Mouse (Mus musculus) cerebellum, adult 2 months (tissue): Measurements from ENCODE around the gene Rtcb. TPM values are rescaled to one million over a fixed set of nuclear protein-coding genes. Genes with fewer than 3 reads are reported as not detected.

Experiments used
- DNase-seq, 2 experiments: peaks; one replicate each; pipeline ENCODE4 v3.0.0; 2021
- H3K27ac ChIP-seq: fragments of 200-500 bp; 2 replicates; pipeline ENCODE4 v1.5.1; 2012; ENCODE audit warnings: low read length, control low read depth, inconsistent platforms; ENCODE audit not compliant: insufficient read depth
- H3K27me3 ChIP-seq: fragments of 200-500 bp; 2 replicates; pipeline ENCODE4 v1.6.1; 2012; ENCODE audit warnings: inconsistent platforms, mild to moderate bottlenecking, low read length, moderate library complexity; ENCODE audit not compliant: control insufficient read depth, insufficient read depth
- H3K4me1 ChIP-seq: fragments of 200-500 bp; 2 replicates; pipeline ENCODE4 v1.6.1; 2011; ENCODE audit warnings: low read length; ENCODE audit not compliant: control insufficient read depth, insufficient read depth
- H3K4me3 ChIP-seq: fragments of 200-500 bp; replicated peaks from 2 replicates; pipeline ENCODE3; 2011; ENCODE audit warnings: mild to moderate bottlenecking, low read depth, low read length, control low read depth; ENCODE audit not compliant: insufficient read depth
- CTCF ChIP-seq: fragments of 200-500 bp; IDR thresholded peaks from 2 replicates; pipeline ENCODE4 v1.5.1; 2011; ENCODE audit warnings: low read depth, mild to moderate bottlenecking, control low read depth, low read length, moderate library complexity, borderline replicate concordance; ENCODE audit not compliant: insufficient read depth
- POLR2A ChIP-seq: fragments of 200-500 bp; IDR thresholded peaks from 2 replicates; pipeline ENCODE4 v1.6.1; 2011; ENCODE audit warnings: low read length, control low read depth, borderline replicate concordance; ENCODE audit not compliant: insufficient read depth
- WGBS: fragments of 180-500 bp; shearing (Covaris S2); methylation state at CpG from one replicate; pipeline ENCODE4 v1.1.7; 2018; 5-methylcytosine and 5-hydroxymethylcytosine counted together
- polyA plus RNA-seq: library from polyadenylated mRNA; depleted of rRNA; stranded (reverse); fragments of >200 nt; gene quantifications from 2 replicates; pipeline ENCODE4 v1.2.3, GENCODE M21; 2012

Rtcb gene
- polyA plus RNA-seq, 1 experiment = 149 TPM

GRCm38 (mm10) chr10:85956871-85957419 lies 678 bp downstream of the Rtcb start:
- H3K4me3 ChIP-seq = peak overlapping the region; percentile 76
- 2% methylated on average over 20 of the region's 20 CpGs for WGBS
- peaks cover 8% of the 10 kb centered on the region for H3K4me1 ChIP-seq
- TF ChIP-seq CTCF (no peak), POLR2A (no peak)
- H3K27ac ChIP-seq = no peak overlapping the region
- H3K27me3 ChIP-seq = no peaks in the 10 kb centered on the region
- no peak for DNase-seq

GRCm38 (mm10) chr10:85954429-85954828 lies 3.2 kb downstream of the Rtcb start:
- TF ChIP-seq POLR2A = no peak
- TF ChIP-seq CTCF = no peak
- WGBS = 44% methylated on average over 2 of the region's 2 CpGs
- no peak overlapping the region for H3K4me3 ChIP-seq
- no peak for DNase-seq
- H3K27ac ChIP-seq = no peak overlapping the region
- H3K27me3 ChIP-seq = no peaks in the 10 kb centered on the region
- peaks cover 8% of the 10 kb centered on the region for H3K4me1 ChIP-seq

DNA sequence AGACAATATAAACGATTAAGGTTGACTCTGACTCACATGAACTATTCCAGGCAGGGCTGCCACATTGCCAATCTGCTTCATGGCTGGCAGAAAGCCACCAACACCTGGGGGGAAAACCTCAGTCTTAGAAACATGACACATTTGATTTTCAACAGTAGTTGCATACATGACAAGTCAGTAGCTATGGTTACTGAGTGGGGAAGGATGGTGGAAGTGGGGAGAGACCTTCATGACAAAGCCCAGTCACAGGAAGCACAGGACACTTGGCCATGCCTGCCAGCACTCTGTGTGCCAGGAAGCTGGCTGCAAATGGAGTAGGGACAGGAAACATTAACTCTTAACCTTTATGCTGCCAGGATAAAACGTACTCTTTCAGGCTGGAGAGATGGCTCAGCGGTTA lies 4.2 kb downstream of the Rtcb start:
- WGBS = 33% methylated on average over 3 of the region's 3 CpGs

GRCm38 (mm10) chr10:85951765-85952443 lies 5.7 kb downstream of the Rtcb start:
- Histone ChIP-seq H3K27me3 (no peaks in the 10 kb centered on the region), H3K4me3 (no peak overlapping the region), H3K4me1 (peaks cover 8% of the 10 kb centered on the region), H3K27ac (no peak overlapping the region)
- TF ChIP-seq CTCF (no peak), POLR2A (no peak)
- DNase-seq = no peak
- WGBS = 85% methylated on average over 6 of the region's 6 CpGs

More for the DNA sequence above, 4.2 kb downstream of the Rtcb start:
- no peak overlapping the region for H3K4me3 ChIP-seq
- H3K27ac ChIP-seq = no peak overlapping the region
- no peaks in the 10 kb centered on the region for H3K27me3 ChIP-seq
- peaks cover 8% of the 10 kb centered on the region for H3K4me1 ChIP-seq
- DNase-seq = no peak
- no peak for TF ChIP-seq CTCF
- TF ChIP-seq POLR2A = no peak

DNA sequence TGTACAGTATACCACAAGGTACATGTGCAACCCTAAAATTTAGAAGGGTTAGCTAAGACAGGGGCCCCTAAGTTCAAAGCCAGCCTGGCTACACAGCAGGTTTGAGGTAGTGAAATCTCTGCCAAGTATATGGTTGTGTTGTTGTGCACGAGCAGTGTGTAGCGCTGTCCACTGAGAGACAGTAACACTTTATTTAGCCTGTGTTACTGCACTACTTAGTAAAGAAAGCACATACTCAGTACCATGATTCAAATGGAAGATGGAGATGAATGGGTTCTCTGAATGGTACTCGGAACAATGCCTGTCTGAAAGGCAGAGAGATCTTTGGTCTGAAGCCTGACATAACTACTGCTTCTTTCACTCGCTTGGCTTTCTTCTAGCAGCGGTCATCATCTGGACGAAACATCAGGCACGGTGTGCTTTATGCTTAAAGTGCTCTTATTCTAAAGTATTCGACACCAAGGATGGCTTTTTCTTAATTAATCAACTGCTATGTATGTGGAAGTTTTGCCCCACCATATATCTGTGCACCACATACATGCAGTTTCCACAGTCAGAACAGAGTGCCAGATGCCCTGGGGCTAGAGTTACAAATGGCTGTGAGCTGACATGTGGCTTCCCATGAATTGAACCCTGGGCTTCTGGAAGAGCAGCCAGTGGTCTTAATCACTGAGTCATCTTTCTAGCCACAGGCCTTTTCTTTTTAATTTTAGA lies 9.0 kb downstream of the Rtcb start:
- 87% methylated on average over 8 of the region's 8 CpGs for WGBS
- H3K27me3 ChIP-seq = no peaks in the 10 kb centered on the region
- TF ChIP-seq POLR2A = no peak
- TF ChIP-seq CTCF = no peak
- no peak overlapping the region for H3K27ac ChIP-seq
- no peak for DNase-seq
- peaks cover 4% of the 10 kb centered on the region for H3K4me1 ChIP-seq
- no peak overlapping the region for H3K4me3 ChIP-seq

DNA sequence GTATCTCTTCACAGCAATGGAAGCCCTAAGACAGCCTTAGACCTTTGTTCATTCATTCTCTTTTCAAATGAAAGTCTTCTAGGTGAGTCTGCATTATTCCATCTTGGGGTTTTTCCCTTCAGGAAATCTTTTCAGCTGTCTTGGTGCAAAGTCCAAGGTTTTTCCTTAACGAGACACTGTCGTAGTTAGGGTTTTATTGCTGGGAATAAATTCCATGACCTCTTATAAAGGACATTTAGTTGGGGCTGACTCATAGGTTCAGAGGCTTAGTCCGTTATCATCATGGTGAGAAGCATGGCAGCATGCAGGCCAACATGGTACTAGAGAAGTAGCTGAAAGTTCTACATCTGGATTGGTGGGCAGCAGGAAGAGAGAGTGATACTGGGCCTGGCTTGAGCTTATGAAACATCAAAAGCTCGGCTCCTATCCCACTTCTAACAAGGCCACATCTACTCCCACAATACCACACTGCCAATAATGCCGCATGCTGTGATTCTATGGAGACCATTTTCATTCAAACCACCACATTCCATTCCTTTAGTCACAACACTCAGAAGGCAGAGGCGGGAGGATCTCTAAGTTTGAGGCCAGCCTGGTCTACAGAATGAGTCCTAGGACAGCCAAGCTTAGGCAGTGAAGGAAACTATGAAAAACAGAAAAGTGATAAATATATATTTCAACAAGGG lies 21.2 kb downstream of the Rtcb start:
- no peak overlapping the region for H3K27ac ChIP-seq
- no peak for DNase-seq
- WGBS = 96% methylated on average over 6 of the region's 6 CpGs
- no peaks in the 10 kb centered on the region for H3K4me1 ChIP-seq
- no peak overlapping the region for H3K4me3 ChIP-seq
- no peaks in the 10 kb centered on the region for H3K27me3 ChIP-seq
- TF ChIP-seq CTCF = no peak

GRCm38 (mm10) chr10:85929962-85930361 lies 27.7 kb downstream of the Rtcb start:
- TF ChIP-seq POLR2A = no peak
- TF ChIP-seq CTCF = no peak
- WGBS = 92% methylated on average over 11 of the region's 11 CpGs

DNA sequence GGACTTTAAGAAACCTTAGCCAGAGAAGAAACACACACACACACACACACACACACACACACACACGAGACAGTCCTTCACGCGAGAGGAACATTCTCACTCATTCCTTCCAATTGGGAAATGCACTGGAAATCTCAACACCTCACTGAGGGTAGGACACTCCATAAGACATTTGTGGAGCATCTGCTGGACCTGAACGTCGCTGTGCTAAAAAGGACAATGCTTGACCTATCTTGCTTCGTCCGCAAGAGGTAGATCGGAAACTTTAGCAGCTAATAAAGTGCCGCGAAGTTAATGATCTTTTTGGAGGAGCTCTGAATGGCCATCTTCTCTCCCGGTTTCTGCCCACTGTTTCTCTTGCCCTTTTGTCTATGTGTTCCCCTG lies 28.4 kb downstream of the Rtcb start:
- peak; percentile 16 to 33 for DNase-seq
- Histone ChIP-seq H3K27me3 (no peaks in the 10 kb centered on the region), H3K4me3 (peak overlapping the region; percentile 67), H3K4me1 (peaks cover 9% of the 10 kb centered on the region; the same call in 1 of the 2 replicates), H3K27ac (no peak overlapping the region)
- WGBS = 30% methylated on average over 11 of the region's 11 CpGs
- TF ChIP-seq CTCF (no peak), POLR2A (no peak)

More at GRCm38 (mm10) chr10:85929962-85930361, 27.7 kb downstream of the Rtcb start:
- no peaks in the 10 kb centered on the region for H3K27me3 ChIP-seq
- no peak overlapping the region for H3K4me3 ChIP-seq
- H3K27ac ChIP-seq = no peak overlapping the region
- peaks cover 9% of the 10 kb centered on the region; the same call in 1 of the 2 replicates for H3K4me1 ChIP-seq
- DNase-seq = no peak
